Mouse (Mus musculus) stomach, postnatal 0 days (tissue): Measurements from ENCODE around the gene Ptpa.

Source experiments
- CTCF ChIP-seq: IDR thresholded peaks from 2 replicates; pipeline ENCODE4 v1.5.1; 2016; ENCODE audit warnings: antibody characterized with exemption, low read depth, mild to moderate bottlenecking, moderate library complexity
- EP300 ChIP-seq: optimal IDR thresholded peaks from 2 replicates; pipeline ENCODE3; 2016; ENCODE audit warnings: antibody characterized with exemption

DNA sequence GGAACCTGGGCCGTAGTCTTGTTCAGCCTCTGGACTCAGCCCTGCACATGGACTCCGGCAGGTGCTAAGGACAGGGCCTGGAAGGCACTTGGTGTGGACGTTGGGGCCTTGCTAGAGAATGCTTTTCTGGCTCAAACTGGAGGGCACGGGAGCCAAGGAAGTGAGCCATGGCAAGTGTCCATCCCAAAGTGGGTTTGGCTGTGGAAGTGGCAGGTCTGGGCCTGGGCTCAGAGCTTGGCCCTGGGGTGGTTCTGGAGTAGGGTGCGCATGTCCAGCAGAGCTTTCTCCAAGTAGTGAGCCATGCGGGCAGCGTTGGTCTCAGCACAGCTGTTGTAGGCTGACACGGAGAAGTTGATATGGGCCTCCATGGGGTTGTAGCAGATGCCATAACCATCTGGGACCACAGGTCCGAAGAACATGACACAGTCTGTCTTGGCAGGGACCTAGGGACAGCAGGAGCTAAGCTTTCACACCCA is 13.4 kb upstream of the Ptpa start:
- TF ChIP-seq EP300 (no peak), CTCF (no peak)
